ENCODE assay signal across 9 mouse cellular contexts in the genomic region with DNA sequence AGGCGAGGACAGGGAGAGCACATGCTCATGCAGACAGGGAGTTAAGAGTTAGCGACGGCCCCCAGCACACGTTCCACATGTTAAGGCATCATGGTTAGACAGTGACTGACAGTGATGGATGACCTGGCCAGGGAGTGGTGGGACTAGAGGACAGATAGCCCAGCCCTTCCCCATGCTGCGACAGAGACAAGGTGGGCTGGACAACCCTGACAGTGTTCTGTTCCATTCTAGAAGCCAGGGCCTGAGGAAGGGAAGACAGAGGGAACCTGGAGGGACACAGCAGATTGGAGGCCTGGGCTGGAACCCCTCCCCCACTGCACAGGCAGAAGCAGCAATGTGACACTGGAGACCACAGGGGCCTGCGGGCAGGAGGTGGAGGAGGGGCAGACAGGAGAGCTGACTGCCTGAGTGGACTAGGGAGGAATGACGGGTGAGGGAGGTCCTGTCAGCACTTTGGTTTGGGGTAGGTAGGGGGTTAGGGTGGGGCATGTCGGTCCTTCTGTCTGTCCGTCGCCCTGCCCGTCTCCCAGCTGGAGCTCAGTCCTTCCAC. TPM values are rescaled to one million over a fixed set of nuclear protein-coding genes. Genes with fewer than 3 reads are reported as not detected.
DNase-seq lines count a peak whose midpoint lies in the region; ATAC-seq lines count a peak whose summit lies in the region.
"Had no signal": no experiment of that assay in that cellular context is flagged by ENCODE, and none has a peak within 500 bp of the region (broad histone marks: within the 10 kb centered on the region; RNA-seq: fewer than 3 reads in every experiment).

No protein-coding gene starts in this region.

- H3K4me2 ChIP-seq in forebrain, embryonic 12.5 days, result no peak overlapping the region
- H3K4me2 ChIP-seq in forebrain, embryonic 16.5 days (ENCODE audit: low read length), result no peak overlapping the region
- H3K4me2 ChIP-seq in midbrain, embryonic 12.5 days (replicated peaks), result no peak overlapping the region
- H3K4me2 ChIP-seq in midbrain, embryonic 16.5 days (ENCODE audit: low read length), result no peak overlapping the region
- no peak overlapping the region for H3K4me2 ChIP-seq in liver, embryonic 13.5 days

- no peak overlapping the region for H3K9ac ChIP-seq in forebrain, embryonic 12.5 days
- H3K9ac ChIP-seq in forebrain, embryonic 16.5 days (replicated peaks; ENCODE audit: low read depth, low read length), result no peak overlapping the region
- no peak overlapping the region; the same call in 1 of the 2 replicates for H3K9ac ChIP-seq in midbrain, embryonic 12.5 days (replicated peaks)
- no peak overlapping the region for H3K9ac ChIP-seq in midbrain, embryonic 16.5 days (ENCODE audit: low read depth, low read length)
- 0 out of 2 replicates have a peak overlapping the region, but pooled peaks have one; percentile 26 for H3K9ac ChIP-seq in liver, embryonic 13.5 days

- H3K4me3 ChIP-seq in forebrain, embryonic 12.5 days (replicated peaks), result no peak overlapping the region
- H3K4me3 ChIP-seq in forebrain, embryonic 16.5 days (replicated peaks; ENCODE audit: low read length), result no peak overlapping the region
- H3K4me3 ChIP-seq in midbrain, embryonic 12.5 days, result 0 out of 2 replicates have a peak overlapping the region, but pooled peaks have one; percentile 7
- no peak overlapping the region for H3K4me3 ChIP-seq in midbrain, embryonic 16.5 days (ENCODE audit: low read depth, low read length)
- no peak overlapping the region for H3K4me3 ChIP-seq in liver, embryonic 13.5 days (replicated peaks)

- DNase-seq in kidney, adult 11 months, result peak; percentile 39
- DNase-seq in liver, embryonic 13.5 days, result no peak
- no peak for DNase-seq in layer of hippocampus, adult 18-20 months (ENCODE audit: low spot score in 2 of 2)
- no peak for DNase-seq in frontal cortex, adult 2 months (ENCODE audit: extremely low spot score in 1 of 2, low spot score in 1 of 2)

- H3K4me1 ChIP-seq in forebrain, embryonic 12.5 days, result peaks cover 36% of the 10 kb centered on the region
- peaks cover 26% of the 10 kb centered on the region for H3K4me1 ChIP-seq in forebrain, embryonic 16.5 days (replicated peaks; ENCODE audit: control insufficient read depth, insufficient read depth, low read length)
- H3K4me1 ChIP-seq in midbrain, embryonic 12.5 days, result peaks cover 43% of the 10 kb centered on the region
- peaks cover 32% of the 10 kb centered on the region for H3K4me1 ChIP-seq in midbrain, embryonic 16.5 days (ENCODE audit: control insufficient read depth, insufficient read depth, low read length)
- peaks cover 78% of the 10 kb centered on the region for H3K4me1 ChIP-seq in liver, embryonic 13.5 days (replicated peaks)

- H3K9me3 ChIP-seq in forebrain, embryonic 12.5 days, result 0 out of 2 replicates have a peak, but pooled peaks cover 1% of the 10 kb centered on the region
- no peaks in the 10 kb centered on the region for H3K9me3 ChIP-seq in forebrain, embryonic 16.5 days (ENCODE audit: control insufficient read depth, low read length)
- peaks cover 2% of the 10 kb centered on the region; the same call in 1 of the 2 replicates for H3K9me3 ChIP-seq in midbrain, embryonic 12.5 days
- no peaks in the 10 kb centered on the region for H3K9me3 ChIP-seq in midbrain, embryonic 16.5 days (replicated peaks; ENCODE audit: control insufficient read depth, low read length, poor library complexity, severe bottlenecking)
- H3K9me3 ChIP-seq in liver, embryonic 13.5 days (replicated peaks), result no peaks in the 10 kb centered on the region
- H3K9me3 ChIP-seq: forebrain, embryonic 15.5 days had no signal

- no peaks in the 10 kb centered on the region for H3K27me3 ChIP-seq in forebrain, embryonic 12.5 days
- no peaks in the 10 kb centered on the region for H3K27me3 ChIP-seq in forebrain, embryonic 16.5 days (replicated peaks; ENCODE audit: control insufficient read depth, insufficient read depth, low read length)
- no peaks in the 10 kb centered on the region for H3K27me3 ChIP-seq in midbrain, embryonic 12.5 days
- no peaks in the 10 kb centered on the region for H3K27me3 ChIP-seq in midbrain, embryonic 16.5 days (ENCODE audit: control insufficient read depth, insufficient read depth, low read depth, low read length)
- no peaks in the 10 kb centered on the region for H3K27me3 ChIP-seq in liver, embryonic 13.5 days
- H3K27me3 ChIP-seq: forebrain, embryonic 15.5 days had no signal

- WGBS in forebrain, embryonic 12.5 days, result 87% methylated on average over 11 of the region's 11 CpGs
- WGBS in forebrain, embryonic 16.5 days, result 88% methylated on average over 11 of the region's 11 CpGs
- 88% methylated on average over 11 of the region's 11 CpGs for WGBS in midbrain, embryonic 12.5 days
- 92% methylated on average over 11 of the region's 11 CpGs for WGBS in midbrain, embryonic 16.5 days
- 86% methylated on average over 11 of the region's 11 CpGs for WGBS in liver, embryonic 13.5 days (ENCODE audit: insufficient replicate concordance)

- H3K27ac ChIP-seq in forebrain, embryonic 12.5 days, result 0 out of 2 replicates have a peak overlapping the region, but pooled peaks have one; percentile 60
- no peak overlapping the region for H3K27ac ChIP-seq in forebrain, embryonic 16.5 days (ENCODE audit: low read length)
- H3K27ac ChIP-seq in midbrain, embryonic 12.5 days (replicated peaks), result peak overlapping the region; percentile 20
- no peak overlapping the region for H3K27ac ChIP-seq in midbrain, embryonic 16.5 days (ENCODE audit: low read length)
- H3K27ac ChIP-seq in liver, embryonic 13.5 days, result 0 out of 2 replicates have a peak overlapping the region, but pooled peaks have one; percentile 18

- H3K36me3 ChIP-seq in forebrain, embryonic 12.5 days (replicated peaks), result peaks cover 36% of the 10 kb centered on the region
- peaks cover 15% of the 10 kb centered on the region; the same call in 1 of the 2 replicates for H3K36me3 ChIP-seq in forebrain, embryonic 16.5 days (ENCODE audit: control insufficient read depth, insufficient read depth)
- peaks cover 31% of the 10 kb centered on the region for H3K36me3 ChIP-seq in midbrain, embryonic 12.5 days
- peaks cover 19% of the 10 kb centered on the region for H3K36me3 ChIP-seq in midbrain, embryonic 16.5 days (ENCODE audit: control insufficient read depth, insufficient read depth, low read length)
- H3K36me3 ChIP-seq in liver, embryonic 13.5 days, result peaks cover 36% of the 10 kb centered on the region

- no peak for ATAC-seq in forebrain, embryonic 12.5 days (ENCODE audit: low FRiP score)
- ATAC-seq in forebrain, embryonic 16.5 days, result no peak
- no peak for ATAC-seq in midbrain, embryonic 12.5 days (ENCODE audit: low FRiP score, low read depth)
- ATAC-seq in midbrain, embryonic 16.5 days, result no peak
- no peak for ATAC-seq in liver, embryonic 13.5 days (ENCODE audit: low read depth)
- ATAC-seq: forebrain, embryonic 15.5 days had no signal

RNA-seq across cellular contexts. Expression of gene Arhgdia, which starts 2.7 kb away (rescaled TPM):
- 496 and 513 TPM in 2 replicates for polyA plus RNA-seq in forebrain, embryonic 12.5 days (2016; fragmentation: Nextera tagmentation; extraction: Ambion mirVana)
- 477 and 485 TPM in 2 replicates for polyA plus RNA-seq in forebrain, embryonic 16.5 days (2015; fragmentation: Nextera tagmentation; extraction: Ambion mirVana)
- polyA plus RNA-seq in midbrain, embryonic 12.5 days (2016; fragmentation: Nextera tagmentation; extraction: Ambion mirVana), result 504 and 557 TPM in 2 replicates
- 439 and 443 TPM in 2 replicates for polyA plus RNA-seq in midbrain, embryonic 16.5 days (2015; fragmentation: Nextera tagmentation; extraction: Ambion mirVana)
- polyA plus RNA-seq in liver, embryonic 13.5 days (2015; fragmentation: Nextera tagmentation; extraction: Ambion mirVana), result 258 and 276 TPM in 2 replicates
- 100 to 1,000 TPM; 293 to 295 TPM for total RNA-seq in layer of hippocampus, adult 18-20 months (2021)
- polyA plus RNA-seq in frontal cortex, adult 2 months (2012; rRNA removed), result 408 and 428 TPM in 2 replicates

RNA-seq across cellular contexts. Expression of gene P4hb, which starts 5.7 kb away (rescaled TPM):
- 334 and 362 TPM in 2 replicates for polyA plus RNA-seq in forebrain, embryonic 12.5 days (2016; fragmentation: Nextera tagmentation; extraction: Ambion mirVana)
- 238 and 265 TPM in 2 replicates for polyA plus RNA-seq in forebrain, embryonic 16.5 days (2015; fragmentation: Nextera tagmentation; extraction: Ambion mirVana)
- 384 and 418 TPM in 2 replicates for polyA plus RNA-seq in midbrain, embryonic 12.5 days (2016; fragmentation: Nextera tagmentation; extraction: Ambion mirVana)
- 233 and 257 TPM in 2 replicates for polyA plus RNA-seq in midbrain, embryonic 16.5 days (2015; fragmentation: Nextera tagmentation; extraction: Ambion mirVana)
- polyA plus RNA-seq in liver, embryonic 13.5 days (2015; fragmentation: Nextera tagmentation; extraction: Ambion mirVana), result 403 and 453 TPM in 2 replicates
- 100 to 1,000 TPM; 122 to 132 TPM for total RNA-seq in layer of hippocampus, adult 18-20 months (2021)
- 103 and 109 TPM in 2 replicates for polyA plus RNA-seq in frontal cortex, adult 2 months (2012; rRNA removed)

RNA-seq across cellular contexts. Expression of gene Alyref, which starts 19.4 kb away (rescaled TPM):
- 561 and 697 TPM in 2 replicates for polyA plus RNA-seq in forebrain, embryonic 12.5 days (2016; fragmentation: Nextera tagmentation; extraction: Ambion mirVana)
- polyA plus RNA-seq in forebrain, embryonic 16.5 days (2015; fragmentation: Nextera tagmentation; extraction: Ambion mirVana), result 287 and 320 TPM in 2 replicates
- polyA plus RNA-seq in midbrain, embryonic 12.5 days (2016; fragmentation: Nextera tagmentation; extraction: Ambion mirVana), result 652 and 655 TPM in 2 replicates
- polyA plus RNA-seq in midbrain, embryonic 16.5 days (2015; fragmentation: Nextera tagmentation; extraction: Ambion mirVana), result 194 and 223 TPM in 2 replicates
- 379 and 416 TPM in 2 replicates for polyA plus RNA-seq in liver, embryonic 13.5 days (2015; fragmentation: Nextera tagmentation; extraction: Ambion mirVana)
- 10 to 100 TPM; 60.5 to 70.0 TPM for total RNA-seq in layer of hippocampus, adult 18-20 months (2021)
- polyA plus RNA-seq in frontal cortex, adult 2 months (2012; rRNA removed), result 46.3 and 53.0 TPM in 2 replicates

RNA-seq across cellular contexts. Expression of gene Anapc11, which starts 19.5 kb away (rescaled TPM):
- polyA plus RNA-seq in forebrain, embryonic 12.5 days (2016; fragmentation: Nextera tagmentation; extraction: Ambion mirVana), result 179 and 186 TPM in 2 replicates
- 178 and 192 TPM in 2 replicates for polyA plus RNA-seq in forebrain, embryonic 16.5 days (2015; fragmentation: Nextera tagmentation; extraction: Ambion mirVana)
- 165 and 182 TPM in 2 replicates for polyA plus RNA-seq in midbrain, embryonic 12.5 days (2016; fragmentation: Nextera tagmentation; extraction: Ambion mirVana)
- polyA plus RNA-seq in midbrain, embryonic 16.5 days (2015; fragmentation: Nextera tagmentation; extraction: Ambion mirVana), result 189 and 196 TPM in 2 replicates
- 99.1 and 102 TPM in 2 replicates for polyA plus RNA-seq in liver, embryonic 13.5 days (2015; fragmentation: Nextera tagmentation; extraction: Ambion mirVana)
- 10 to 100 TPM; 93.5 to 97.0 TPM for total RNA-seq in layer of hippocampus, adult 18-20 months (2021)
- 143 and 170 TPM in 2 replicates for polyA plus RNA-seq in frontal cortex, adult 2 months (2012; rRNA removed)

RNA-seq across cellular contexts. Expression of gene Ppp1r27, which starts 27.8 kb away (rescaled TPM):
- polyA plus RNA-seq in forebrain, embryonic 12.5 days (2016; fragmentation: Nextera tagmentation; extraction: Ambion mirVana), result not detected in 2 replicates
- polyA plus RNA-seq in forebrain, embryonic 16.5 days (2015; fragmentation: Nextera tagmentation; extraction: Ambion mirVana), result not detected in 2 replicates
- not detected in 2 replicates for polyA plus RNA-seq in midbrain, embryonic 12.5 days (2016; fragmentation: Nextera tagmentation; extraction: Ambion mirVana)
- polyA plus RNA-seq in midbrain, embryonic 16.5 days (2015; fragmentation: Nextera tagmentation; extraction: Ambion mirVana), result not detected in 2 replicates
- polyA plus RNA-seq in liver, embryonic 13.5 days (2015; fragmentation: Nextera tagmentation; extraction: Ambion mirVana), result 0.22 TPM in 1 of 2 replicates, not detected in the other
- not detected for total RNA-seq in layer of hippocampus, adult 18-20 months (2021)
- polyA plus RNA-seq in frontal cortex, adult 2 months (2012; rRNA removed), result not detected in 2 replicates

Comparison
In these comparisons a context has a peak if more than half of its experiments do, and no peak if none do; other contexts are left out.
1. H3K27ac ChIP-seq: peak in forebrain, embryonic 12.5 days (single experiment), midbrain, embryonic 12.5 days (single experiment) and liver, embryonic 13.5 days (single experiment); none in forebrain, embryonic 16.5 days (single experiment) and midbrain, embryonic 16.5 days (single experiment).